Mouse (Mus musculus): ENCODE results near the gene Chtf18. TPM values are rescaled to one million over a fixed set of nuclear protein-coding genes. Genes with fewer than 3 reads are reported as not detected.

Gene Chtf18
- polyA plus RNA-seq, 1 experiment from 2014 or later, result 34.5 TPM

DNA sequence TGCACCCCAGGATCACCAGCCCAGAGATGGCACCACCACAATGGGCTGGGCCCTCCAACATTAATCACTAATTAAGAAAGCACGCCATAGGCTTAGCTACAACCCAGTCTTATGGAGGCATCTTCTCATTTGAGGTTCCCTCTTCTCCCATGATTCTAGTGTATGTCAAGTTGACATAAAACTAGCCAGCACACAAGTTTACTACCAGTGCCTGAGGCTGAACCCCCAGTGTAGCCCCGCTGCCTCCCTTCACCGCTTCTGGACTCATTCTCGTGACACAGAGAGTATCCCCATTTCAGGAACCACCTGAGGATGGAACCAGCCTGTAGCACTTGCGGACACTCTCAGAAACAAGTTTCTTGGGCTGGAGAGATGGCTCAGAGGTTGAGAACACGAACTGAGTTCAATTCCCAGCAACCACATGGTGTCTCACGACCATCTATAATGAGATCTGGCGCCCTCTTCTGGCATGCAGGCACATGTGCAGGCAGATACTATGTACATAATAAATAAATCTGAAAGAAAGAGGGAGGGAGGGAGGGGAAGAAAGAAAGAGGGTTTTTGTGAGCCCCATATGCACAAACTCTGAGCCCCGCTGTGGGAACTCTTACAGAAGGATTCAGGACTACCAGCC, 26.2 kb downstream of the Chtf18 start:
- 58% methylated on average over 9 of the region's 9 CpGs for WGBS

DNA sequence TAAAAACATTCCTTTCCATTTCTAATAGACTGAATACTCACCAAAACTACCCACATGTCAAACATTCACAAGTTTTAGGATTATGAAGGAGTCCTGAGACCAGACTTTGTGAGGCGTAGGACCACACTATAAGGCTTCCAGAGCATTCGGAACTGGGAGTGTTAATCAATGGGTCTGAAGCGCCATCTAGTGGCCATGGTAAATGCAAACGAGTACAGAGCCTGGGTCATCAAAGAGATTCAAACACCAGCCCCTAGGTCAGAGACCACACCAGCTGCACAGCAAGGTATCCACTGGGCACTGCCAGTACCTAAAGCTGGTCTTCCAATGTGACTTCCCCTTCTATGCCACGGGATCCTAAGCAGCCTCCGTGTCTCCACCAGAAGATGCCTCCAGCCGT, 28.8 kb downstream of the Chtf18 start:
- Histone ChIP-seq H3K4me1 (no peaks in the 10 kb centered on the region), H3K4me3 (no peak overlapping the region), H3K4me2 (replicated peaks) (no peak overlapping the region), H3K9me3 (no peaks in the 10 kb centered on the region), H3K36me3 (no peaks in the 10 kb centered on the region), H3K9ac (replicated peaks) (no peak overlapping the region), H3K27ac (replicated peaks) (no peak overlapping the region), H3K27me3 (peaks cover 5% of the 10 kb centered on the region; the same call in 1 of the 2 replicates)
- ATAC-seq (ENCODE audit: low FRiP score, low read depth), result no peak
- 13% methylated on average over 7 of the region's 7 CpGs for WGBS

More for the DNA sequence above, 26.2 kb downstream of the Chtf18 start:
- Histone ChIP-seq H3K9me3 (no peaks in the 10 kb centered on the region), H3K4me2 (replicated peaks) (no peak overlapping the region), H3K4me3 (no peak overlapping the region), H3K9ac (replicated peaks) (no peak overlapping the region), H3K27me3 (peaks cover 5% of the 10 kb centered on the region; the same call in 1 of the 2 replicates), H3K4me1 (no peaks in the 10 kb centered on the region), H3K36me3 (no peaks in the 10 kb centered on the region), H3K27ac (replicated peaks) (no peak overlapping the region)
- no peak for ATAC-seq (ENCODE audit: low FRiP score, low read depth)

GRCm38 (mm10) chr17:25696263-25696662, 31.0 kb downstream of the Chtf18 start:
- no peak overlapping the region for H3K9ac ChIP-seq (replicated peaks)
- no peaks in the 10 kb centered on the region for H3K9me3 ChIP-seq
- no peak overlapping the region for H3K4me3 ChIP-seq
- ATAC-seq (ENCODE audit: low FRiP score, low read depth), result no peak
- peaks cover 5% of the 10 kb centered on the region; the same call in 1 of the 2 replicates for H3K27me3 ChIP-seq
- H3K36me3 ChIP-seq, result no peaks in the 10 kb centered on the region
- H3K27ac ChIP-seq (replicated peaks), result no peak overlapping the region
- no peaks in the 10 kb centered on the region for H3K4me1 ChIP-seq
- WGBS, result 50% methylated on average over 1 of the region's 1 CpGs
- H3K4me2 ChIP-seq (replicated peaks), result no peak overlapping the region

GRCm38 (mm10) chr17:25688922-25689321, 38.3 kb downstream of the Chtf18 start:
- Histone ChIP-seq H3K4me2 (replicated peaks) (no peak overlapping the region), H3K4me3 (no peak overlapping the region), H3K4me1 (peaks cover 7% of the 10 kb centered on the region), H3K9me3 (no peaks in the 10 kb centered on the region), H3K27me3 (peaks cover 5% of the 10 kb centered on the region; the same call in 1 of the 2 replicates), H3K27ac (replicated peaks) (no peak overlapping the region), H3K9ac (replicated peaks) (no peak overlapping the region), H3K36me3 (no peaks in the 10 kb centered on the region)
- 77% methylated on average over 4 of the region's 4 CpGs for WGBS
- no peak for ATAC-seq (ENCODE audit: low FRiP score, low read depth)

DNA sequence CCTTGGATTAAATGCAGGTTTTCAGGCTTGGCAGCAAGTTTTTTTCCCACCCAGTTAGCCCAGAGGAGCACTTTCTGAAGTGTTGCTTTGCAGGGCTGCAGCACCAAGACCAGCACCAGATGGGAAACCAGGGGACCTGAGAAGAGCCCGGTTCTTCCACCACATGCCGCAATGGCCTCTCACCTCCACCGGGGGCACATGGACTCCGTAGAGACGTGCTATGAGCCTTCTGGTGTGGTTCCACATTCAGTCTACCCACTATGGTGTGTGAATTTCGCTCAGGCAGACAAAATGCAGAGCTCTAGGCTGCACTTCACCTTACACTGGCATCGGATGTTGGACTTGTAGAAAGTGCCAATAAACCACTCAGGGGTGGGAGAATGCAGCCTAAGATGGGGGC, 40.9 kb downstream of the Chtf18 start:
- Histone ChIP-seq H3K36me3 (no peaks in the 10 kb centered on the region), H3K9me3 (no peaks in the 10 kb centered on the region), H3K27me3 (peaks cover 5% of the 10 kb centered on the region; the same call in 1 of the 2 replicates), H3K4me1 (peaks cover 9% of the 10 kb centered on the region), H3K27ac (replicated peaks) (no peak overlapping the region), H3K9ac (replicated peaks) (no peak overlapping the region), H3K4me2 (replicated peaks) (no peak overlapping the region), H3K4me3 (no peak overlapping the region)
- 48% methylated on average over 7 of the region's 7 CpGs for WGBS
- ATAC-seq (ENCODE audit: low FRiP score, low read depth), result no peak

- H3K9me3 ChIP-seq, result no peaks in the 10 kb centered on the region
- H3K36me3 ChIP-seq, result no peaks in the 10 kb centered on the region
- no peak overlapping the region for H3K9ac ChIP-seq (replicated peaks)
- no peak overlapping the region for H3K4me2 ChIP-seq (replicated peaks)
- H3K27ac ChIP-seq (replicated peaks), result no peak overlapping the region
- H3K4me1 ChIP-seq, result peaks cover 27% of the 10 kb centered on the region
- H3K4me3 ChIP-seq, result no peak overlapping the region
- peaks cover 5% of the 10 kb centered on the region; the same call in 1 of the 2 replicates for H3K27me3 ChIP-seq
- WGBS, result 80% methylated on average over 4 of the region's 4 CpGs
- ATAC-seq (ENCODE audit: low FRiP score, low read depth), result no peak
Measured at GRCm38 (mm10) chr17:25681636-25682035, 45.6 kb downstream of the Chtf18 start.

DNA sequence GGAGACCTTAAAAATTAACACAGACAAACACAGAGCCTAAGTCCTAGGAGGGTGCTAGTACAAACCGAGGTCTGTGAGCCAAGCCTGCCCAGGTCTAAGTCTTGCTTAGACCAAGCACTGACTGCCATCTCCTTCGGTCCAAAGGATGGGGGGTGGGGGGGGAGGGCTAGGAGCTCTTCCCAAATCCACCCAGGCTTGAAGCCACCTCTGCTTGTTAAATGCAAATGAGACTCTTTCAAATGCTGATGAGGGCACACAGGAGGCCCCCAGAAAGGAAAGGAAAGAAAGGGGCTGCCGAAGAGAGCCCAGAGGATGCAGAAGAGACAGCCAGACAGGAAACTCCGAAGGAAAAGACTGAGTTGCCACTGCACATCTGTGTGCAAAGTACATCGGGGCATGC, 47.4 kb downstream of the Chtf18 start:
- peak; percentile 44; the same call in 1 of the 2 replicates for ATAC-seq (ENCODE audit: low FRiP score, low read depth)
- 5% methylated on average over 5 of the region's 5 CpGs for WGBS
- peak overlapping the region; percentile 32 for H3K4me2 ChIP-seq (replicated peaks)
- H3K9ac ChIP-seq (replicated peaks), result peak overlapping the region; percentile 25
- H3K4me1 ChIP-seq, result peaks cover 27% of the 10 kb centered on the region
- H3K27ac ChIP-seq (replicated peaks), result peak overlapping the region; percentile 35; the same call in 1 of the 2 replicates
- H3K4me3 ChIP-seq, result no peak overlapping the region
- peaks cover 3% of the 10 kb centered on the region; the same call in 1 of the 2 replicates for H3K27me3 ChIP-seq
- no peaks in the 10 kb centered on the region for H3K36me3 ChIP-seq
- no peaks in the 10 kb centered on the region for H3K9me3 ChIP-seq

DNA sequence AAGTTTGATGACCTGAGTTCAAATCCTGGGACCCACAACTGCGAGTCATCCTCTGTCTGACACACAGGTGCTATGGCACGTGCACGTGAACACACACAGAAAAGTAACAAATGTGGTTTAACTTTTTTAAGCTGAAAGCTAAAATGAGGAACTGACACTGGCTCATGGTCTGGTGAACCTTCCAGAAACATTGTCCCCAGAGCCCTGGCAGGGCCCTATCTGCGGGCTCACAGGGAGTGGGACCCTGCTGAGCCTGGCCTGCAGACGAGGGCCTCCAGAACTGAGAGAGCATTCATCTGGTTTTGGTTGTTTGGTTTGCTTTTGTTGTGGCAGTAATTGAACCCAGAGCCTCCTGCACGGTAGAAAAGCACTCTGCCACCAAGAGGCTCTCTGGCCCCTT, 49.2 kb downstream of the Chtf18 start:
- Histone ChIP-seq H3K27me3 (no peaks in the 10 kb centered on the region; the same call in 1 of the 2 replicates), H3K36me3 (no peaks in the 10 kb centered on the region), H3K4me3 (no peak overlapping the region), H3K4me2 (replicated peaks) (no peak overlapping the region), H3K4me1 (peaks cover 27% of the 10 kb centered on the region), H3K9ac (replicated peaks) (no peak overlapping the region), H3K9me3 (no peaks in the 10 kb centered on the region), H3K27ac (replicated peaks) (no peak overlapping the region)
- no peak for ATAC-seq (ENCODE audit: low FRiP score, low read depth)
- 57% methylated on average over 6 of the region's 6 CpGs for WGBS

- Histone ChIP-seq H3K36me3 (no peaks in the 10 kb centered on the region), H3K4me3 (no peak overlapping the region), H3K4me2 (replicated peaks) (no peak overlapping the region), H3K9me3 (no peaks in the 10 kb centered on the region), H3K27me3 (no peaks in the 10 kb centered on the region), H3K27ac (replicated peaks) (no peak overlapping the region), H3K9ac (replicated peaks) (no peak overlapping the region), H3K4me1 (peaks cover 16% of the 10 kb centered on the region)
- ATAC-seq (ENCODE audit: low FRiP score, low read depth), result no peak
Measured at GRCm38 (mm10) chr17:25672982-25673381, 54.2 kb downstream of the Chtf18 start.

Small RNA genes lying within 50 kb of the gene (microRNA-seq; reads per million reads assigned to microRNA genes)
- gene Gm25083, result not detected

Other genes with a start within 250 kb of the Chtf18 start
- gene Sstr5, start 230.1 kb downstream of the Chtf18 start, polyA plus RNA-seq (2016; fragmentation: Nextera tagmentation; extraction: Ambion mirVana), result 0.11 TPM in 1 of 2 replicates, not detected in the other
- 3.2 and 4.7 TPM in 2 replicates for gene Sox8, start 156.7 kb downstream of the Chtf18 start, polyA plus RNA-seq (2016; fragmentation: Nextera tagmentation; extraction: Ambion mirVana)
- gene Lmf1, start 148.3 kb downstream of the Chtf18 start, polyA plus RNA-seq (2016; fragmentation: Nextera tagmentation; extraction: Ambion mirVana), result 20.5 and 21.5 TPM in 2 replicates
- 0.85 and 1.5 TPM in 2 replicates for gene Gng13, start 10.2 kb downstream of the Chtf18 start, polyA plus RNA-seq (2016; fragmentation: Nextera tagmentation; extraction: Ambion mirVana)
- gene Rpusd1, start 251 bp upstream of the Chtf18 start, polyA plus RNA-seq (2016; fragmentation: Nextera tagmentation; extraction: Ambion mirVana), result 18.1 and 19.4 TPM in 2 replicates
- not detected in 2 replicates for gene Mslnl, start 8.6 kb upstream of the Chtf18 start, polyA plus RNA-seq (2016; fragmentation: Nextera tagmentation; extraction: Ambion mirVana)
- 0.19 and 0.27 TPM in 2 replicates for gene Msln, start 27.0 kb upstream of the Chtf18 start, polyA plus RNA-seq (2016; fragmentation: Nextera tagmentation; extraction: Ambion mirVana)
- gene Narfl, start 46.4 kb upstream of the Chtf18 start, polyA plus RNA-seq (2016; fragmentation: Nextera tagmentation; extraction: Ambion mirVana), result 24.8 and 24.9 TPM in 2 replicates
- 114 and 116 TPM in 2 replicates for gene Haghl, start 58.3 kb upstream of the Chtf18 start, polyA plus RNA-seq (2016; fragmentation: Nextera tagmentation; extraction: Ambion mirVana)
- gene Ccdc78, start 59.2 kb upstream of the Chtf18 start, polyA plus RNA-seq (2016; fragmentation: Nextera tagmentation; extraction: Ambion mirVana), result 0.40 and 0.68 TPM in 2 replicates
- gene Fam173a, start 65.5 kb upstream of the Chtf18 start, polyA plus RNA-seq (2016; fragmentation: Nextera tagmentation; extraction: Ambion mirVana), result 81.8 and 86.1 TPM in 2 replicates
- gene AC134908.4, start 68.2 kb upstream of the Chtf18 start, polyA plus RNA-seq (2016; fragmentation: Nextera tagmentation; extraction: Ambion mirVana), result not detected in 2 replicates
- 59.1 and 68.8 TPM in 2 replicates for gene Metrn, start 69.7 kb upstream of the Chtf18 start, polyA plus RNA-seq (2016; fragmentation: Nextera tagmentation; extraction: Ambion mirVana)
- 24.8 and 29.4 TPM in 2 replicates for gene Fbxl16, start 81.7 kb upstream of the Chtf18 start, polyA plus RNA-seq (2016; fragmentation: Nextera tagmentation; extraction: Ambion mirVana)
- 28.3 and 28.5 TPM in 2 replicates for gene Wdr24, start 96.2 kb upstream of the Chtf18 start, polyA plus RNA-seq (2016; fragmentation: Nextera tagmentation; extraction: Ambion mirVana)
- gene Jmjd8, start 101.4 kb upstream of the Chtf18 start, polyA plus RNA-seq (2016; fragmentation: Nextera tagmentation; extraction: Ambion mirVana), result 70.7 and 71.1 TPM in 2 replicates
- gene Stub1, start 106.0 kb upstream of the Chtf18 start, polyA plus RNA-seq (2016; fragmentation: Nextera tagmentation; extraction: Ambion mirVana), result 277 and 283 TPM in 2 replicates
- 5.8 and 6.0 TPM in 2 replicates for gene Rhbdl1, start 109.9 kb upstream of the Chtf18 start, polyA plus RNA-seq (2016; fragmentation: Nextera tagmentation; extraction: Ambion mirVana)
- 2.5 and 3.7 TPM in 2 replicates for gene Gm20683, start 114.3 kb upstream of the Chtf18 start, polyA plus RNA-seq (2016; fragmentation: Nextera tagmentation; extraction: Ambion mirVana)
- gene Rhot2, start 117.4 kb upstream of the Chtf18 start, polyA plus RNA-seq (2016; fragmentation: Nextera tagmentation; extraction: Ambion mirVana), result 17.7 and 21.1 TPM in 2 replicates
- gene Wdr90, start 134.1 kb upstream of the Chtf18 start, polyA plus RNA-seq (2016; fragmentation: Nextera tagmentation; extraction: Ambion mirVana), result 38.1 and 38.5 TPM in 2 replicates
- gene Mcrip2, start 141.3 kb upstream of the Chtf18 start, polyA plus RNA-seq (2016; fragmentation: Nextera tagmentation; extraction: Ambion mirVana), result 6.8 and 8.5 TPM in 2 replicates
- gene Mettl26, start 147.7 kb upstream of the Chtf18 start, polyA plus RNA-seq (2016; fragmentation: Nextera tagmentation; extraction: Ambion mirVana), result 59.5 and 65.2 TPM in 2 replicates
- gene Wfikkn1, start 153.4 kb upstream of the Chtf18 start, polyA plus RNA-seq (2016; fragmentation: Nextera tagmentation; extraction: Ambion mirVana), result 0.52 and 0.60 TPM in 2 replicates
- gene Rab40c, start 192.3 kb upstream of the Chtf18 start, polyA plus RNA-seq (2016; fragmentation: Nextera tagmentation; extraction: Ambion mirVana), result 38.0 and 38.8 TPM in 2 replicates
- 54.1 and 54.5 TPM in 2 replicates for gene Pigq, start 217.5 kb upstream of the Chtf18 start, polyA plus RNA-seq (2016; fragmentation: Nextera tagmentation; extraction: Ambion mirVana)
- 0.26 and 0.61 TPM in 2 replicates for gene Nhlrc4, start 217.5 kb upstream of the Chtf18 start, polyA plus RNA-seq (2016; fragmentation: Nextera tagmentation; extraction: Ambion mirVana)
- 0.13 and 0.14 TPM in 2 replicates for gene A930017K11Rik, start 225.1 kb upstream of the Chtf18 start, polyA plus RNA-seq (2016; fragmentation: Nextera tagmentation; extraction: Ambion mirVana)

All from midbrain, embryonic 12.5 days (tissue).